Mouse (Mus musculus): ENCODE results near the gene Dnah14. TPM values are rescaled to one million over a fixed set of nuclear protein-coding genes. Genes with fewer than 3 reads are reported as not detected.

The Dnah14 gene
- polyA plus RNA-seq, 1 experiment from 2014 or later = 2.4 TPM

GRCm38 (mm10) chr1:181552533-181553410 lies 23.6 kb upstream of the Dnah14 start:
- no peak overlapping the region for H3K4me3 ChIP-seq (replicated peaks)
- no peak overlapping the region for H3K4me2 ChIP-seq
- 22% methylated on average over 10 of the region's 10 CpGs for WGBS (ENCODE audit: insufficient replicate concordance)
- no peaks in the 10 kb centered on the region for H3K36me3 ChIP-seq (replicated peaks)
- H3K27ac ChIP-seq (replicated peaks) = no peak overlapping the region
- no peaks in the 10 kb centered on the region for H3K9me3 ChIP-seq (replicated peaks)
- H3K9ac ChIP-seq = no peak overlapping the region
- no peaks in the 10 kb centered on the region; the same call in 1 of the 2 replicates for H3K27me3 ChIP-seq
- H3K4me1 ChIP-seq (replicated peaks) = no peaks in the 10 kb centered on the region
- no peak for ATAC-seq (ENCODE audit: insufficient read depth)

- H3K9ac ChIP-seq = no peak overlapping the region
- no peak overlapping the region for H3K27ac ChIP-seq (replicated peaks)
- 31% methylated on average over 5 of the region's 5 CpGs for WGBS (ENCODE audit: insufficient replicate concordance)
- ATAC-seq (ENCODE audit: insufficient read depth) = no peak
- H3K4me1 ChIP-seq (replicated peaks) = no peaks in the 10 kb centered on the region
- no peak overlapping the region for H3K4me2 ChIP-seq
- H3K9me3 ChIP-seq (replicated peaks) = no peaks in the 10 kb centered on the region
- no peak overlapping the region for H3K4me3 ChIP-seq (replicated peaks)
- no peaks in the 10 kb centered on the region; the same call in 1 of the 2 replicates for H3K27me3 ChIP-seq
- H3K36me3 ChIP-seq (replicated peaks) = no peaks in the 10 kb centered on the region
Observed at GRCm38 (mm10) chr1:181555475-181555874, 20.9 kb upstream of the Dnah14 start.

- WGBS (ENCODE audit: insufficient replicate concordance) = 63% methylated on average over 10 of the region's 10 CpGs
- Histone ChIP-seq H3K4me3 (replicated peaks) (no peak overlapping the region), H3K4me2 (no peak overlapping the region), H3K9me3 (replicated peaks) (no peaks in the 10 kb centered on the region), H3K36me3 (replicated peaks) (no peaks in the 10 kb centered on the region), H3K9ac (no peak overlapping the region), H3K4me1 (replicated peaks) (no peaks in the 10 kb centered on the region), H3K27me3 (no peaks in the 10 kb centered on the region), H3K27ac (replicated peaks) (no peak overlapping the region)
- ATAC-seq (ENCODE audit: insufficient read depth) = no peak
Observed at GRCm38 (mm10) chr1:181559655-181560054, 16.7 kb upstream of the Dnah14 start.

- H3K9me3 ChIP-seq (replicated peaks) = no peaks in the 10 kb centered on the region
- no peak overlapping the region for H3K27ac ChIP-seq (replicated peaks)
- ATAC-seq (ENCODE audit: insufficient read depth) = no peak
- no peaks in the 10 kb centered on the region for H3K36me3 ChIP-seq (replicated peaks)
- H3K4me2 ChIP-seq = no peak overlapping the region
- no peaks in the 10 kb centered on the region for H3K27me3 ChIP-seq
- H3K9ac ChIP-seq = no peak overlapping the region
- no peaks in the 10 kb centered on the region for H3K4me1 ChIP-seq (replicated peaks)
- H3K4me3 ChIP-seq (replicated peaks) = no peak overlapping the region
- WGBS (ENCODE audit: insufficient replicate concordance) = 55% methylated on average over 6 of the region's 6 CpGs
Observed at GRCm38 (mm10) chr1:181560325-181560724, 16.0 kb upstream of the Dnah14 start.

GRCm38 (mm10) chr1:181560896-181561767 lies 15.2 kb upstream of the Dnah14 start:
- H3K4me1 ChIP-seq (replicated peaks) = no peaks in the 10 kb centered on the region
- no peak overlapping the region for H3K4me2 ChIP-seq
- no peaks in the 10 kb centered on the region for H3K36me3 ChIP-seq (replicated peaks)
- H3K9me3 ChIP-seq (replicated peaks) = no peaks in the 10 kb centered on the region
- no peak for ATAC-seq (ENCODE audit: insufficient read depth)
- no peak overlapping the region for H3K4me3 ChIP-seq (replicated peaks)
- no peak overlapping the region for H3K9ac ChIP-seq
- 48% methylated on average over 9 of the region's 9 CpGs for WGBS (ENCODE audit: insufficient replicate concordance)
- H3K27me3 ChIP-seq = no peaks in the 10 kb centered on the region
- no peak overlapping the region for H3K27ac ChIP-seq (replicated peaks)

- Histone ChIP-seq H3K4me1 (replicated peaks) (no peaks in the 10 kb centered on the region), H3K36me3 (replicated peaks) (no peaks in the 10 kb centered on the region), H3K27ac (replicated peaks) (no peak overlapping the region), H3K4me2 (no peak overlapping the region), H3K9me3 (replicated peaks) (no peaks in the 10 kb centered on the region), H3K27me3 (no peaks in the 10 kb centered on the region), H3K9ac (no peak overlapping the region), H3K4me3 (replicated peaks) (no peak overlapping the region)
- WGBS (ENCODE audit: insufficient replicate concordance) = 31% methylated on average over 8 of the region's 8 CpGs
- ATAC-seq (ENCODE audit: insufficient read depth) = no peak
Observed at GRCm38 (mm10) chr1:181561768-181562444, 14.5 kb upstream of the Dnah14 start.

- Histone ChIP-seq H3K4me1 (replicated peaks) (no peaks in the 10 kb centered on the region), H3K27ac (replicated peaks) (no peak overlapping the region), H3K9ac (no peak overlapping the region), H3K9me3 (replicated peaks) (no peaks in the 10 kb centered on the region), H3K36me3 (replicated peaks) (no peaks in the 10 kb centered on the region), H3K4me2 (no peak overlapping the region), H3K27me3 (no peaks in the 10 kb centered on the region), H3K4me3 (replicated peaks) (no peak overlapping the region)
- 56% methylated on average over 9 of the region's 9 CpGs for WGBS (ENCODE audit: insufficient replicate concordance)
- no peak for ATAC-seq (ENCODE audit: insufficient read depth)
Observed at GRCm38 (mm10) chr1:181569447-181569846, 6.9 kb upstream of the Dnah14 start.

- no peak overlapping the region for H3K9ac ChIP-seq
- no peak overlapping the region for H3K4me3 ChIP-seq (replicated peaks)
- H3K36me3 ChIP-seq (replicated peaks) = no peaks in the 10 kb centered on the region
- H3K4me1 ChIP-seq (replicated peaks) = no peaks in the 10 kb centered on the region
- H3K27ac ChIP-seq (replicated peaks) = no peak overlapping the region
- ATAC-seq (ENCODE audit: insufficient read depth) = no peak
- WGBS (ENCODE audit: insufficient replicate concordance) = 51% methylated on average over 8 of the region's 8 CpGs
- no peaks in the 10 kb centered on the region for H3K27me3 ChIP-seq
- H3K9me3 ChIP-seq (replicated peaks) = no peaks in the 10 kb centered on the region
- H3K4me2 ChIP-seq = no peak overlapping the region
Observed at GRCm38 (mm10) chr1:181583152-181583551, 6.8 kb downstream of the Dnah14 start.

GRCm38 (mm10) chr1:181589116-181589515 lies 12.8 kb downstream of the Dnah14 start:
- no peaks in the 10 kb centered on the region for H3K9me3 ChIP-seq (replicated peaks)
- 70% methylated on average over 6 of the region's 6 CpGs for WGBS (ENCODE audit: insufficient replicate concordance)
- no peak for ATAC-seq (ENCODE audit: insufficient read depth)
- H3K27me3 ChIP-seq = no peaks in the 10 kb centered on the region
- H3K27ac ChIP-seq (replicated peaks) = no peak overlapping the region
- H3K4me2 ChIP-seq = no peak overlapping the region
- H3K36me3 ChIP-seq (replicated peaks) = no peaks in the 10 kb centered on the region
- H3K9ac ChIP-seq = no peak overlapping the region
- H3K4me3 ChIP-seq (replicated peaks) = no peak overlapping the region
- no peaks in the 10 kb centered on the region for H3K4me1 ChIP-seq (replicated peaks)

- Histone ChIP-seq H3K4me3 (replicated peaks) (no peak overlapping the region), H3K4me1 (replicated peaks) (no peaks in the 10 kb centered on the region), H3K27me3 (no peaks in the 10 kb centered on the region), H3K9ac (no peak overlapping the region), H3K9me3 (replicated peaks) (no peaks in the 10 kb centered on the region), H3K36me3 (replicated peaks) (no peaks in the 10 kb centered on the region), H3K27ac (replicated peaks) (no peak overlapping the region), H3K4me2 (no peak overlapping the region)
- no peak for ATAC-seq (ENCODE audit: insufficient read depth)
- 35% methylated on average over 4 of the region's 4 CpGs for WGBS (ENCODE audit: insufficient replicate concordance)
Observed at GRCm38 (mm10) chr1:181599376-181599775, 23.0 kb downstream of the Dnah14 start.

- Histone ChIP-seq H3K9ac (no peak overlapping the region), H3K4me2 (no peak overlapping the region), H3K9me3 (replicated peaks) (no peaks in the 10 kb centered on the region), H3K27me3 (no peaks in the 10 kb centered on the region), H3K4me3 (replicated peaks) (no peak overlapping the region), H3K36me3 (replicated peaks) (no peaks in the 10 kb centered on the region), H3K4me1 (replicated peaks) (no peaks in the 10 kb centered on the region), H3K27ac (replicated peaks) (no peak overlapping the region)
- WGBS (ENCODE audit: insufficient replicate concordance) = 67% methylated on average over 3 of the region's 3 CpGs
- no peak for ATAC-seq (ENCODE audit: insufficient read depth)
Observed at GRCm38 (mm10) chr1:181611118-181611517, 34.8 kb downstream of the Dnah14 start.

Data from liver, embryonic 15.5 days (tissue).